Mouse (Mus musculus): ENCODE measurements around the gene 2610528A11Rik. TPM values are rescaled to one million over a fixed set of nuclear protein-coding genes. Genes with fewer than 3 reads are reported as not detected.

Gene 2610528A11Rik
- total RNA-seq, 1 experiment from 2014 or later, result not detected

- ATAC-seq (replicated peaks; ENCODE audit: insufficient number of reproducible peaks, low FRiP score, low TSS enrichment, poor library complexity, severe bottlenecking), result no peak
Observed at GRCm38 (mm10) chr14:37101531-37101930, 12.3 kb downstream of the 2610528A11Rik start.

- no peak for ATAC-seq (replicated peaks; ENCODE audit: insufficient number of reproducible peaks, low FRiP score, low TSS enrichment, poor library complexity, severe bottlenecking)
Observed at GRCm38 (mm10) chr14:37097956-37098530, 15.8 kb downstream of the 2610528A11Rik start, which contains the start of gene Cdhr1. Gene Cdhr1 (minus strand): TSS chr14:37098347.

- no peak for ATAC-seq (replicated peaks; ENCODE audit: insufficient number of reproducible peaks, low FRiP score, low TSS enrichment, poor library complexity, severe bottlenecking)
Observed at GRCm38 (mm10) chr14:37095556-37095955, 18.3 kb downstream of the 2610528A11Rik start.

GRCm38 (mm10) chr14:37094436-37094835 lies 19.4 kb downstream of the 2610528A11Rik start:
- no peak for ATAC-seq (replicated peaks; ENCODE audit: insufficient number of reproducible peaks, low FRiP score, low TSS enrichment, poor library complexity, severe bottlenecking)

GRCm38 (mm10) chr14:37083755-37084154 lies 30.1 kb downstream of the 2610528A11Rik start:
- no peak for ATAC-seq (replicated peaks; ENCODE audit: insufficient number of reproducible peaks, low FRiP score, low TSS enrichment, poor library complexity, severe bottlenecking)

GRCm38 (mm10) chr14:37080724-37081123 lies 33.1 kb downstream of the 2610528A11Rik start:
- ATAC-seq (replicated peaks; ENCODE audit: insufficient number of reproducible peaks, low FRiP score, low TSS enrichment, poor library complexity, severe bottlenecking), result no peak

- no peak for ATAC-seq (replicated peaks; ENCODE audit: insufficient number of reproducible peaks, low FRiP score, low TSS enrichment, poor library complexity, severe bottlenecking)
Observed at GRCm38 (mm10) chr14:37068516-37068915, 45.3 kb downstream of the 2610528A11Rik start.

GRCm38 (mm10) chr14:37067629-37068028 lies 46.2 kb downstream of the 2610528A11Rik start, which contains the start of gene Lrit2:
Gene Lrit2 (plus strand): TSS chr14:37067929.
- ATAC-seq (replicated peaks; ENCODE audit: insufficient number of reproducible peaks, low FRiP score, low TSS enrichment, poor library complexity, severe bottlenecking), result no peak

- no peak for ATAC-seq (replicated peaks; ENCODE audit: insufficient number of reproducible peaks, low FRiP score, low TSS enrichment, poor library complexity, severe bottlenecking)
Observed at GRCm38 (mm10) chr14:37066636-37067035, 47.2 kb downstream of the 2610528A11Rik start.

GRCm38 (mm10) chr14:37064849-37065248 lies 49.0 kb downstream of the 2610528A11Rik start:
- ATAC-seq (replicated peaks; ENCODE audit: insufficient number of reproducible peaks, low FRiP score, low TSS enrichment, poor library complexity, severe bottlenecking), result no peak

Other genes with a start within 250 kb of the 2610528A11Rik start
- gene Ccser2, start 145.2 kb downstream of the 2610528A11Rik start, total RNA-seq (2017), result 16.0 to 36.6 TPM (median 32.1 TPM) in 3 replicates
- not detected in 3 replicates for gene Rgr, start 65.1 kb downstream of the 2610528A11Rik start, total RNA-seq (2017)
- not detected in 3 replicates for gene Lrit1, start 59.2 kb downstream of the 2610528A11Rik start, total RNA-seq (2017)
- gene Lrit2, start 46.1 kb downstream of the 2610528A11Rik start, total RNA-seq (2017), result not detected in 3 replicates
- gene Cdhr1, start 15.7 kb downstream of the 2610528A11Rik start, total RNA-seq (2017), result 0.10 TPM in 1 of 3 replicates, not detected in the others
- 155 to 234 TPM (median 159 TPM) in 3 replicates for gene Ghitm, start 21.2 kb upstream of the 2610528A11Rik start, total RNA-seq (2017)

All from monocyte, adult 5-6 weeks (primary cell).